Mouse (Mus musculus) MEL (cell line): ENCODE measurements around the gene Stab2. TPM values are rescaled to one million over a fixed set of nuclear protein-coding genes. Genes with fewer than 3 reads are reported as not detected.

Source experiments
- DNase-seq: peaks from one replicate; pipeline ENCODE4 v3.0.0; 2011; ENCODE audit warnings: low read depth, low spot score
- H3K27ac ChIP-seq: 2 replicates; pipeline ENCODE4 v1.5.1; 2012; ENCODE audit warnings: low read depth, mild to moderate bottlenecking, control low read depth, low read length, moderate library complexity; ENCODE audit not compliant: control insufficient read depth
- H3K27me3 ChIP-seq, 2 experiments: fragments of 150-350 bp in 1 of 2; sonication (generic) in 1 of 2; 2 replicates each; pipeline ENCODE4 v1.6.1; 2012; ENCODE audit warnings: low read length in 2 of 2, mild to moderate bottlenecking in 2 of 2, improper control_type of control experiment in 1 of 2, moderate library complexity in 1 of 2; ENCODE audit not compliant: insufficient read depth in 2 of 2, control insufficient read depth in 1 of 2
- H3K36me3 ChIP-seq, 2 experiments: 2 replicates each; pipeline ENCODE4 v1.6.1; 2012 to 2014; ENCODE audit warnings: low read length in 2 of 2, improper control_type of control experiment in 1 of 2, inconsistent platforms in 1 of 2, mild to moderate bottlenecking in 1 of 2; ENCODE audit not compliant: insufficient read depth in 2 of 2, control insufficient read depth in 1 of 2
- H3K4me1 ChIP-seq, 2 experiments: fragments of 150-350 bp in 1 of 2; sonication (generic) in 1 of 2; 2 replicates each; pipeline ENCODE4 v1.6.1; 2012; ENCODE audit warnings: low read length in 2 of 2, improper control_type of control experiment in 1 of 2, mild to moderate bottlenecking in 1 of 2; ENCODE audit not compliant: insufficient read depth in 2 of 2, control insufficient read depth in 1 of 2
- H3K4me3 ChIP-seq, 2 experiments: fragments of 150-350 bp in 1 of 2; sonication (generic) in 1 of 2; 2 replicates each; pipeline ENCODE4 v1.5.1; 2012; ENCODE audit warnings: low read depth in 2 of 2, low read length in 2 of 2, mild to moderate bottlenecking in 2 of 2, moderate library complexity in 2 of 2, control low read depth in 1 of 2, improper control_type of control experiment in 1 of 2; ENCODE audit not compliant: control insufficient read depth in 1 of 2, insufficient read depth in 1 of 2
- H3K79me2 ChIP-seq: 2 replicates; pipeline ENCODE4 v1.6.1; 2012; ENCODE audit warnings: mild to moderate bottlenecking, low read length, moderate library complexity; ENCODE audit not compliant: control insufficient read depth, poor library complexity, insufficient read depth
- H3K9ac ChIP-seq: 2 replicates; pipeline ENCODE4 v1.6.1; 2012; ENCODE audit warnings: low read depth, mild to moderate bottlenecking, control low read depth, low read length, moderate library complexity; ENCODE audit not compliant: control insufficient read depth, poor library complexity, severe bottlenecking
- H3K9me3 ChIP-seq: fragments of 150-350 bp; sonication (generic); replicated peaks from 2 replicates; pipeline ENCODE4 v1.6.1; 2012; ENCODE audit warnings: mild to moderate bottlenecking, low read length, improper control_type of control experiment, moderate library complexity; ENCODE audit not compliant: insufficient read depth
- CHD1 ChIP-seq: IDR thresholded peaks from 2 replicates; pipeline ENCODE4 v1.6.1; 2012; ENCODE audit warnings: low read depth, mild to moderate bottlenecking, inconsistent platforms, low read length, improper control_type of control experiment
- CHD2 ChIP-seq: IDR thresholded peaks from 2 replicates; pipeline ENCODE4 v1.6.1; 2011; ENCODE audit warnings: low read length, improper control_type of control experiment
- CTCF ChIP-seq, 3 experiments: IDR thresholded peaks in 2 of 3; conservative IDR thresholded peaks in 1 of 3; 2 replicates each; pipeline ENCODE4 v1.5.1; 2011 to 2012; ENCODE audit warnings: low read length in 3 of 3, low read depth in 2 of 3, mild to moderate bottlenecking in 2 of 3, improper control_type of control experiment in 1 of 3, inconsistent platforms in 1 of 3, mixed read lengths in 1 of 3, moderate library complexity in 1 of 3; ENCODE audit not compliant: control insufficient read depth in 1 of 3, insufficient read depth in 1 of 3, poor library complexity in 1 of 3, severe bottlenecking in 1 of 3
- E2F4 ChIP-seq: IDR thresholded peaks from 2 replicates; pipeline ENCODE4 v1.6.1; 2011; ENCODE audit warnings: low read depth, low read length, improper control_type of control experiment, borderline replicate concordance
- ELF1 ChIP-seq: IDR thresholded peaks from 2 replicates; pipeline ENCODE4 v1.6.1; 2014; ENCODE audit warnings: low read depth, mild to moderate bottlenecking, inconsistent platforms, low read length, improper control_type of control experiment, moderate library complexity
- EP300 ChIP-seq, 2 experiments: IDR thresholded peaks; 2 replicates each; pipeline ENCODE4 v1.6.1; 2011; ENCODE audit warnings: improper control_type of control experiment in 2 of 2, low read length in 2 of 2, low read depth in 1 of 2, mild to moderate bottlenecking in 1 of 2
- ETS1 ChIP-seq: IDR thresholded peaks from 2 replicates; pipeline ENCODE4 v1.6.1; 2012; ENCODE audit warnings: low read depth, mild to moderate bottlenecking, inconsistent platforms, low read length, improper control_type of control experiment, moderate library complexity
- GATA1 ChIP-seq: IDR thresholded peaks from 2 replicates; pipeline ENCODE4 v1.6.1; 2011; ENCODE audit warnings: low read depth, low read length, improper control_type of control experiment
- JUND ChIP-seq: IDR thresholded peaks from 2 replicates; pipeline ENCODE4 v1.6.1; 2011; ENCODE audit warnings: low read depth, mild to moderate bottlenecking, improper control_type of control experiment, low read length
- KAT2A ChIP-seq: conservative IDR thresholded peaks from 2 replicates; pipeline ENCODE4 v1.6.1; 2012; ENCODE audit warnings: low read depth, low read length, improper control_type of control experiment, inconsistent platforms
- MAZ ChIP-seq: IDR thresholded peaks from 2 replicates; pipeline ENCODE4 v1.6.1; 2012; ENCODE audit warnings: low read depth, mild to moderate bottlenecking, inconsistent platforms, low read length, improper control_type of control experiment
- MYB ChIP-seq: IDR thresholded peaks from 2 replicates; pipeline ENCODE4 v1.6.1; 2011; ENCODE audit warnings: mild to moderate bottlenecking, low read depth, low read length, improper control_type of control experiment
- NRF1 ChIP-seq: IDR thresholded peaks from 2 replicates; pipeline ENCODE4 v1.6.1; 2014; ENCODE audit warnings: low read depth, mild to moderate bottlenecking, inconsistent platforms, low read length, improper control_type of control experiment, moderate library complexity; ENCODE audit not compliant: poor library complexity, insufficient read depth, severe bottlenecking
- POLR2AphosphoS2 ChIP-seq: IDR thresholded peaks from 2 replicates; pipeline ENCODE4 v1.6.1; 2011; ENCODE audit warnings: low read length, improper control_type of control experiment
- SIN3A ChIP-seq: IDR thresholded peaks from 2 replicates; pipeline ENCODE4 v1.6.1; 2012; ENCODE audit warnings: low read length, improper control_type of control experiment, inconsistent platforms
- TAL1 ChIP-seq: IDR thresholded peaks from 2 replicates; pipeline ENCODE4 v1.6.1; 2012; ENCODE audit warnings: mild to moderate bottlenecking, inconsistent platforms, low read length, moderate library complexity, mixed read lengths
- TBP ChIP-seq: IDR thresholded peaks from 2 replicates; pipeline ENCODE4 v1.8.0; 2011; ENCODE audit warnings: low read depth, low read length, improper control_type of control experiment
- UBTF ChIP-seq: IDR thresholded peaks from 2 replicates; pipeline ENCODE4 v1.6.1; 2012; ENCODE audit warnings: low read depth, mild to moderate bottlenecking, inconsistent platforms, low read length, improper control_type of control experiment, moderate library complexity, borderline replicate concordance; ENCODE audit not compliant: insufficient read depth
- USF1 ChIP-seq: IDR thresholded peaks from 2 replicates; pipeline ENCODE4 v1.6.1; 2014; ENCODE audit warnings: low read depth, mild to moderate bottlenecking, inconsistent platforms, low read length, improper control_type of control experiment, moderate library complexity
- USF2 ChIP-seq, 2 experiments: IDR thresholded peaks; 2 replicates each; pipeline ENCODE4 v1.6.1; 2011 to 2012; ENCODE audit warnings: improper control_type of control experiment in 2 of 2, low read length in 2 of 2, borderline replicate concordance in 1 of 2, inconsistent platforms in 1 of 2, low read depth in 1 of 2, mild to moderate bottlenecking in 1 of 2; ENCODE audit not compliant: insufficient read depth in 1 of 2
- ZC3H11A ChIP-seq: IDR thresholded peaks from 2 replicates; pipeline ENCODE4 v1.6.1; 2012; ENCODE audit warnings: low read depth, mild to moderate bottlenecking, inconsistent platforms, low read length, improper control_type of control experiment
- ZKSCAN1 ChIP-seq: IDR thresholded peaks from 2 replicates; pipeline ENCODE4 v1.6.1; 2012; ENCODE audit warnings: low read depth, mild to moderate bottlenecking, inconsistent platforms, low read length, improper control_type of control experiment, moderate library complexity
- ZNF384 ChIP-seq: IDR thresholded peaks from 2 replicates; pipeline ENCODE4 v1.6.1; 2012; ENCODE audit warnings: low read depth, mild to moderate bottlenecking, inconsistent platforms, low read length, improper control_type of control experiment
- polyA plus RNA-seq, 2 experiments: library from polyadenylated mRNA; stranded (reverse) in 1 of 2; unstranded in 1 of 2; fragments of >175 nt in 1 of 2; fragments of >200 nt in 1 of 2; gene quantifications; 2 replicates each; pipeline versions ENCODE4 v1.2.1 to v1.2.4; 2012; ENCODE audit warnings: low replicate concordance in 2 of 2, low read depth in 1 of 2; ENCODE audit not compliant: insufficient read length in 2 of 2, insufficient read depth in 1 of 2, missing spikeins in 1 of 2
- total RNA-seq: library from RNA; depleted of rRNA; stranded (reverse); fragments of 300-350 nt; gene quantifications from 2 replicates; pipeline ENCODE4 v1.2.3, GENCODE M21; 2012

Gene Stab2
- total and polyA plus RNA-seq, 3 experiments = 0.73 to 5.1 TPM; not detected in 1

GRCm38 (mm10) chr10:86889440-86889839, 118.4 kb downstream of the Stab2 start:
- Histone ChIP-seq H3K36me3 (no peaks in the 10 kb centered on the region), H3K4me1 (no peaks in the 10 kb centered on the region), H3K79me2 (no peaks in the 10 kb centered on the region), H3K4me3 (no peak overlapping the region), H3K27ac (no peak overlapping the region), H3K9ac (no peak overlapping the region), H3K27me3 (no peaks in the 10 kb centered on the region), H3K9me3 (no peaks in the 10 kb centered on the region)
- DNase-seq = no peak
- TF ChIP-seq CHD2 = no peak
- TF ChIP-seq CHD1 = no peak
- no peak for TF ChIP-seq MAZ
- TF ChIP-seq ZNF384 = no peak
- no peak for TF ChIP-seq USF1
- no peak for TF ChIP-seq E2F4
- no peak for TF ChIP-seq SIN3A

GRCm38 (mm10) chr10:86886434-86886833, 121.4 kb downstream of the Stab2 start:
- Histone ChIP-seq H3K9ac (no peak overlapping the region), H3K79me2 (no peaks in the 10 kb centered on the region), H3K4me3 (no peak overlapping the region), H3K36me3 (no peaks in the 10 kb centered on the region), H3K27ac (no peak overlapping the region), H3K27me3 (no peaks in the 10 kb centered on the region), H3K9me3 (no peaks in the 10 kb centered on the region), H3K4me1 (no peaks in the 10 kb centered on the region)
- TF ChIP-seq ZC3H11A = no peak
- TF ChIP-seq ZKSCAN1 = no peak
- TF ChIP-seq KAT2A = no peak
- no peak for TF ChIP-seq ZNF384
- no peak for TF ChIP-seq EP300 (IDR thresholded peaks at IDR 0.05; ENCODE audit: low read depth in 1 of 2, low read length in 2 of 2)
- TF ChIP-seq CHD2 = no peak
- no peak for TF ChIP-seq POLR2AphosphoS2
- no peak for TF ChIP-seq CHD1
- TF ChIP-seq GATA1 = no peak
- TF ChIP-seq ELF1 = no peak
- no peak for TF ChIP-seq UBTF
- no peak for TF ChIP-seq TAL1
- TF ChIP-seq TBP = no peak
- TF ChIP-seq USF2 (IDR thresholded peaks at IDR 0.05; ENCODE audit: borderline replicate concordance in 1 of 2, insufficient read depth in 1 of 2, low read depth in 1 of 2, low read length in 2 of 2) = no peak
- no peak for TF ChIP-seq ETS1
- TF ChIP-seq NRF1 = no peak
- TF ChIP-seq CTCF (IDR thresholded peaks at IDR 0.05 in 2 of 3, conservative IDR thresholded peaks at IDR 0.05 in 1 of 3; ENCODE audit: control insufficient read depth in 1 of 3, insufficient read depth in 1 of 3, low read depth in 2 of 3, low read length in 3 of 3, poor library complexity in 1 of 3, severe bottlenecking in 1 of 3) = no peak
- no peak for TF ChIP-seq MYB
- TF ChIP-seq JUND = no peak
- no peak for DNase-seq
